Mouse (Mus musculus): Measurements from ENCODE around the gene Nf2. TPM values are rescaled to one million over a fixed set of nuclear protein-coding genes. Genes with fewer than 3 reads are reported as not detected.
A peak's percentile ranks its signal among the peaks of the same experiment; 100 is the strongest.

Gene Nf2
- polyA plus RNA-seq, 1 experiment from 2014 or later = 47.6 TPM

GRCm38 (mm10) chr11:4800654-4801053 lies 48.7 kb downstream of the Nf2 start:
- peaks cover 3% of the 10 kb centered on the region; the same call in 1 of the 2 replicates for H3K4me1 ChIP-seq (ENCODE audit: control insufficient read depth, insufficient read depth, low read length)
- H3K4me3 ChIP-seq (ENCODE audit: low read depth, low read length) = no peak overlapping the region
- no peak overlapping the region for H3K27ac ChIP-seq (replicated peaks; ENCODE audit: low read depth, low read length)
- DNase-seq (ENCODE audit: low spot score) = no peak
- H3K27me3 ChIP-seq (ENCODE audit: control insufficient read depth, insufficient read depth, low read length) = no peaks in the 10 kb centered on the region
- no peaks in the 10 kb centered on the region; the same call in 1 of the 2 replicates for H3K36me3 ChIP-seq (ENCODE audit: control insufficient read depth, insufficient read depth, low read length)
- H3K4me2 ChIP-seq (ENCODE audit: low read depth, severe bottlenecking) = no peak overlapping the region
- 49% methylated on average over 4 of the region's 4 CpGs for WGBS
- no peak overlapping the region for H3K9ac ChIP-seq (ENCODE audit: low read length)
- no peak for ATAC-seq (ENCODE audit: insufficient number of reproducible peaks, low FRiP score, low TSS enrichment, low read depth)
- no peaks in the 10 kb centered on the region for H3K9me3 ChIP-seq (ENCODE audit: control insufficient read depth, low read length)

GRCm38 (mm10) chr11:4793006-4793405 lies 56.3 kb downstream of the Nf2 start:
- no peaks in the 10 kb centered on the region for H3K27me3 ChIP-seq (ENCODE audit: control insufficient read depth, insufficient read depth, low read length)
- ATAC-seq (ENCODE audit: insufficient number of reproducible peaks, low FRiP score, low TSS enrichment, low read depth) (no peak), DNase-seq (ENCODE audit: low spot score) (no peak)
- H3K36me3 ChIP-seq (ENCODE audit: control insufficient read depth, insufficient read depth, low read length) = peaks cover 4% of the 10 kb centered on the region; the same call in 1 of the 2 replicates
- peaks cover 5% of the 10 kb centered on the region; the same call in 1 of the 2 replicates for H3K4me1 ChIP-seq (ENCODE audit: control insufficient read depth, insufficient read depth, low read length)
- H3K9me3 ChIP-seq (ENCODE audit: control insufficient read depth, low read length) = no peaks in the 10 kb centered on the region
- no peak overlapping the region for H3K27ac ChIP-seq (replicated peaks; ENCODE audit: low read depth, low read length)
- 10% methylated on average over 3 of the region's 3 CpGs for WGBS
- no peak overlapping the region for H3K4me3 ChIP-seq (ENCODE audit: low read depth, low read length)
- H3K4me2 ChIP-seq (ENCODE audit: low read depth, severe bottlenecking) = no peak overlapping the region
- no peak overlapping the region for H3K9ac ChIP-seq (ENCODE audit: low read length)

DNA sequence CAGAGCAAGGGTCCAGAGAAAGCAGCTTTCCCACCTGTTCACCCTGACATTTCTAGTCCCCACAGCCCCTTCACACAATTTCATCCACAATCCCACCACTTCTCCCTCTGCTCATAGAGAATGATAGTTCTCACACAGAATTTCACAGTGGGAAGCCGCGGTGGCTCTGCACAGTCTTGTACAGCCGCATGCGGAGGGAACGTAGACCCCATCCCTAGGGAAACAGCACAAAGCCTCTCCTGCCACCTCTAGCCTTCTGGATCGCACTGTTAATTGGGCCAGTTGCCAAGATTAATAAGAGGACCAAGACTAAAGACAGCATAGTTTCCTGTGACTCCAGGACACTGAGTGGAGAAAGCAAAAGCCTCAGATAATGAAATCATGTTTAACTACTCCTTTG lies 57.8 kb downstream of the Nf2 start:
- no peak overlapping the region for H3K4me2 ChIP-seq (ENCODE audit: low read depth, severe bottlenecking)
- no peaks in the 10 kb centered on the region for H3K9me3 ChIP-seq (ENCODE audit: control insufficient read depth, low read length)
- peaks cover 7% of the 10 kb centered on the region; the same call in 1 of the 2 replicates for H3K36me3 ChIP-seq (ENCODE audit: control insufficient read depth, insufficient read depth, low read length)
- no peaks in the 10 kb centered on the region for H3K27me3 ChIP-seq (ENCODE audit: control insufficient read depth, insufficient read depth, low read length)
- no peak overlapping the region for H3K4me3 ChIP-seq (ENCODE audit: low read depth, low read length)
- DNase-seq (ENCODE audit: low spot score) (no peak), ATAC-seq (ENCODE audit: insufficient number of reproducible peaks, low FRiP score, low TSS enrichment, low read depth) (no peak)
- no peak overlapping the region for H3K27ac ChIP-seq (replicated peaks; ENCODE audit: low read depth, low read length)
- no peak overlapping the region for H3K9ac ChIP-seq (ENCODE audit: low read length)
- peaks cover 5% of the 10 kb centered on the region; the same call in 1 of the 2 replicates for H3K4me1 ChIP-seq (ENCODE audit: control insufficient read depth, insufficient read depth, low read length)
- 85% methylated on average over 6 of the region's 6 CpGs for WGBS

GRCm38 (mm10) chr11:4789691-4790090 lies 59.6 kb downstream of the Nf2 start:
- DNase-seq (ENCODE audit: low spot score) (no peak), ATAC-seq (ENCODE audit: insufficient number of reproducible peaks, low FRiP score, low TSS enrichment, low read depth) (no peak)
- no peaks in the 10 kb centered on the region for H3K9me3 ChIP-seq (ENCODE audit: control insufficient read depth, low read length)
- H3K27me3 ChIP-seq (ENCODE audit: control insufficient read depth, insufficient read depth, low read length) = no peaks in the 10 kb centered on the region
- H3K4me3 ChIP-seq (ENCODE audit: low read depth, low read length) = no peak overlapping the region
- WGBS = 93% methylated on average over 5 of the region's 5 CpGs
- H3K9ac ChIP-seq (ENCODE audit: low read length) = no peak overlapping the region
- H3K4me2 ChIP-seq (ENCODE audit: low read depth, severe bottlenecking) = no peak overlapping the region
- peaks cover 12% of the 10 kb centered on the region for H3K36me3 ChIP-seq (ENCODE audit: control insufficient read depth, insufficient read depth, low read length)
- peaks cover 5% of the 10 kb centered on the region; the same call in 1 of the 2 replicates for H3K4me1 ChIP-seq (ENCODE audit: control insufficient read depth, insufficient read depth, low read length)
- no peak overlapping the region for H3K27ac ChIP-seq (replicated peaks; ENCODE audit: low read depth, low read length)

GRCm38 (mm10) chr11:4784629-4785142 lies 64.7 kb downstream of the Nf2 start:
- Histone ChIP-seq H3K4me1 (ENCODE audit: control insufficient read depth, insufficient read depth, low read length) (no peaks in the 10 kb centered on the region), H3K4me2 (ENCODE audit: low read depth, severe bottlenecking) (no peak overlapping the region), H3K4me3 (ENCODE audit: low read depth, low read length) (no peak overlapping the region), H3K27ac (replicated peaks; ENCODE audit: low read depth, low read length) (no peak overlapping the region), H3K36me3 (ENCODE audit: control insufficient read depth, insufficient read depth, low read length) (peaks cover 12% of the 10 kb centered on the region), H3K9me3 (ENCODE audit: control insufficient read depth, low read length) (no peaks in the 10 kb centered on the region), H3K27me3 (ENCODE audit: control insufficient read depth, insufficient read depth, low read length) (no peaks in the 10 kb centered on the region), H3K9ac (ENCODE audit: low read length) (no peak overlapping the region)
- no peak for ATAC-seq (ENCODE audit: insufficient number of reproducible peaks, low FRiP score, low TSS enrichment, low read depth)
- no peak for DNase-seq (ENCODE audit: low spot score)
- 81% methylated on average over 5 of the region's 5 CpGs for WGBS

DNA sequence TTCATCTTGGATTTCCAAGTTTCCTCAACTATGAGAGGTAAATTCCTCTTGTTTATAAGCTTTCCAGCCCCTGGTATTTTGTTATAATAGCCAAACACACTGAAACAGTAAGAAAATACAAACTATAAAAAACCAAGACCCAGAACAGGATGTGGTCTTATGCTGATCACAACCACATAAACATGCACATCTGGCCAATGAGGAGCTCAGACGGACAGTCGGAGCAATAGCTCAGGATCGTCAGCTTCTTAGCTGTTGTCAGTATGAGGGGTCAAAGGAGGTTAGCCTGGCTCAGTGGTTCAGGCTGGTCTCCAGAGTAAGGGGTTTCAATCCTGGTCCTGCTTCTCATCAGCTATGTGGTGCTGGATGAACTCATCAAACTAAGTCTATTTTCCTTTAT lies 66.2 kb downstream of the Nf2 start:
- peaks cover 12% of the 10 kb centered on the region for H3K36me3 ChIP-seq (ENCODE audit: control insufficient read depth, insufficient read depth, low read length)
- WGBS = 86% methylated on average over 3 of the region's 3 CpGs
- H3K9me3 ChIP-seq (ENCODE audit: control insufficient read depth, low read length) = no peaks in the 10 kb centered on the region
- DNase-seq (ENCODE audit: low spot score) = no peak
- H3K9ac ChIP-seq (ENCODE audit: low read length) = no peak overlapping the region
- H3K4me1 ChIP-seq (ENCODE audit: control insufficient read depth, insufficient read depth, low read length) = no peaks in the 10 kb centered on the region
- no peak overlapping the region for H3K27ac ChIP-seq (replicated peaks; ENCODE audit: low read depth, low read length)
- no peak for ATAC-seq (ENCODE audit: insufficient number of reproducible peaks, low FRiP score, low TSS enrichment, low read depth)
- H3K27me3 ChIP-seq (ENCODE audit: control insufficient read depth, insufficient read depth, low read length) = no peaks in the 10 kb centered on the region
- H3K4me2 ChIP-seq (ENCODE audit: low read depth, severe bottlenecking) = no peak overlapping the region
- no peak overlapping the region for H3K4me3 ChIP-seq (ENCODE audit: low read depth, low read length)

GRCm38 (mm10) chr11:4780927-4781326 lies 68.4 kb downstream of the Nf2 start:
- Histone ChIP-seq H3K4me2 (ENCODE audit: low read depth, severe bottlenecking) (no peak overlapping the region), H3K27ac (replicated peaks; ENCODE audit: low read depth, low read length) (no peak overlapping the region), H3K4me3 (ENCODE audit: low read depth, low read length) (no peak overlapping the region), H3K36me3 (ENCODE audit: control insufficient read depth, insufficient read depth, low read length) (peaks cover 8% of the 10 kb centered on the region; the same call in 1 of the 2 replicates), H3K4me1 (ENCODE audit: control insufficient read depth, insufficient read depth, low read length) (no peaks in the 10 kb centered on the region), H3K9ac (ENCODE audit: low read length) (no peak overlapping the region), H3K9me3 (ENCODE audit: control insufficient read depth, low read length) (no peaks in the 10 kb centered on the region), H3K27me3 (ENCODE audit: control insufficient read depth, insufficient read depth, low read length) (no peaks in the 10 kb centered on the region)
- ATAC-seq (ENCODE audit: insufficient number of reproducible peaks, low FRiP score, low TSS enrichment, low read depth) = no peak
- DNase-seq (ENCODE audit: low spot score) = no peak
- WGBS = 88% methylated on average over 3 of the region's 3 CpGs

- no peak overlapping the region for H3K4me2 ChIP-seq (ENCODE audit: low read depth, severe bottlenecking)
- peak; percentile 78 for DNase-seq (ENCODE audit: low spot score)
- H3K36me3 ChIP-seq (ENCODE audit: control insufficient read depth, insufficient read depth, low read length) = peaks cover 5% of the 10 kb centered on the region
- no peaks in the 10 kb centered on the region for H3K4me1 ChIP-seq (ENCODE audit: control insufficient read depth, insufficient read depth, low read length)
- no peak overlapping the region for H3K27ac ChIP-seq (replicated peaks; ENCODE audit: low read depth, low read length)
- no peak overlapping the region for H3K9ac ChIP-seq (ENCODE audit: low read length)
- WGBS = 32% methylated on average over 3 of the region's 3 CpGs
- H3K27me3 ChIP-seq (ENCODE audit: control insufficient read depth, insufficient read depth, low read length) = no peaks in the 10 kb centered on the region
- H3K4me3 ChIP-seq (ENCODE audit: low read depth, low read length) = no peak overlapping the region
- no peak for ATAC-seq (ENCODE audit: insufficient number of reproducible peaks, low FRiP score, low TSS enrichment, low read depth)
- no peaks in the 10 kb centered on the region for H3K9me3 ChIP-seq (ENCODE audit: control insufficient read depth, low read length)
These were observed 76.4 kb downstream of the Nf2 start for GRCm38 (mm10) chr11:4772925-4773324.

- WGBS = 88% methylated on average over 7 of the region's 7 CpGs
- no peaks in the 10 kb centered on the region for H3K27me3 ChIP-seq (ENCODE audit: control insufficient read depth, insufficient read depth, low read length)
- no peaks in the 10 kb centered on the region for H3K4me1 ChIP-seq (ENCODE audit: control insufficient read depth, insufficient read depth, low read length)
- H3K27ac ChIP-seq (replicated peaks; ENCODE audit: low read depth, low read length) = no peak overlapping the region
- no peak overlapping the region for H3K4me2 ChIP-seq (ENCODE audit: low read depth, severe bottlenecking)
- H3K9me3 ChIP-seq (ENCODE audit: control insufficient read depth, low read length) = no peaks in the 10 kb centered on the region
- DNase-seq (ENCODE audit: low spot score) = no peak
- no peak overlapping the region for H3K4me3 ChIP-seq (ENCODE audit: low read depth, low read length)
- peaks cover 5% of the 10 kb centered on the region for H3K36me3 ChIP-seq (ENCODE audit: control insufficient read depth, insufficient read depth, low read length)
- no peak overlapping the region for H3K9ac ChIP-seq (ENCODE audit: low read length)
- ATAC-seq (ENCODE audit: insufficient number of reproducible peaks, low FRiP score, low TSS enrichment, low read depth) = no peak
These were observed 77.6 kb downstream of the Nf2 start for GRCm38 (mm10) chr11:4771756-4772155.

All from limb, embryonic 11.5 days (tissue).